Mouse (Mus musculus): ENCODE measurements around the gene Mga. TPM values are rescaled to one million over a fixed set of nuclear protein-coding genes. Genes with fewer than 3 reads are reported as not detected.
A peak's percentile ranks its signal among the peaks of the same experiment; 100 is the strongest.

The Mga gene
- total RNA-seq, 2 experiments from 2014 or later: 71.8 to 77.0 TPM

- no peak for TF ChIP-seq CTCF (IDR thresholded peaks at IDR 0.05)
- Histone ChIP-seq H3K4me3 (no peak overlapping the region), H3K27ac (no peak overlapping the region)
- no peak for DNase-seq (ENCODE audit: extremely low spot score in 1 of 2, low spot score in 2 of 2)
- intact Hi-C loops (cut with DNase I): no loop called here
These were observed 19.0 kb downstream of the Mga start for GRCm38 (mm10) chr2:119916007-119916406.

GRCm38 (mm10) chr2:119917631-119918369, 20.8 kb downstream of the Mga start:
- Histone ChIP-seq H3K27ac (no peak overlapping the region), H3K4me3 (no peak overlapping the region)
- no peak for DNase-seq (ENCODE audit: extremely low spot score in 1 of 2, low spot score in 2 of 2)
- no peak; the same call in 1 of the 2 replicates for TF ChIP-seq CTCF (IDR thresholded peaks at IDR 0.05)
- intact Hi-C loops (cut with DNase I): no loop called here

- intact Hi-C loops (cut with DNase I): loop anchor here (1.0 to 5.0 kb wide), 3 partner anchors 41 to 202 kb away; no protein-coding TSS in a partner anchor
- Histone ChIP-seq H3K27ac (no peak overlapping the region), H3K4me3 (no peak overlapping the region)
- TF ChIP-seq CTCF (IDR thresholded peaks at IDR 0.05): peak; percentile 74
- no peak for DNase-seq (ENCODE audit: extremely low spot score in 1 of 2, low spot score in 2 of 2)
These were observed 73.5 kb downstream of the Mga start for GRCm38 (mm10) chr2:119970571-119970970.

GRCm38 (mm10) chr2:119971316-119971715, 74.3 kb downstream of the Mga start:
- TF ChIP-seq CTCF (IDR thresholded peaks at IDR 0.05): no peak
- Histone ChIP-seq H3K27ac (no peak overlapping the region; the same call in 1 of the 2 replicates), H3K4me3 (no peak overlapping the region)
- intact Hi-C loops (cut with DNase I): loop anchor here (5.0 kb wide), 2 partner anchors 101 to 201 kb away; no protein-coding TSS in a partner anchor
- DNase-seq (ENCODE audit: extremely low spot score in 1 of 2, low spot score in 2 of 2): no peak

GRCm38 (mm10) chr2:119971837-119972536, 75.0 kb downstream of the Mga start:
- peak; percentile 43 for TF ChIP-seq CTCF (IDR thresholded peaks at IDR 0.05)
- intact Hi-C loops (cut with DNase I): loop anchor here (2.0 to 5.0 kb wide), 3 partner anchors 23 to 200 kb away; no protein-coding TSS in a partner anchor
- H3K27ac ChIP-seq: peak overlapping the region; percentile 92

GRCm38 (mm10) chr2:119972537-119972879, 75.5 kb downstream of the Mga start, which contains the start of gene Mapkbp1:
TSS of gene Mapkbp1 (plus strand) at chr2:119972699.
- H3K27ac ChIP-seq: peak within 1 kb of the TSS; percentile 92
- intact Hi-C loops (cut with DNase I): loop anchor here (2.0 to 5.0 kb wide), 3 partner anchors 22 to 200 kb away; no protein-coding TSS in a partner anchor
- no peak for DNase-seq (ENCODE audit: extremely low spot score in 1 of 2, low spot score in 2 of 2)
- no peak for TF ChIP-seq CTCF (IDR thresholded peaks at IDR 0.05)
- H3K4me3 ChIP-seq: peak within 1 kb of the TSS; percentile 65

More at GRCm38 (mm10) chr2:119971837-119972536, 75.0 kb downstream of the Mga start:
- peak overlapping the region; percentile 65 for H3K4me3 ChIP-seq
- peak; percentile 96 to 97 for DNase-seq (ENCODE audit: extremely low spot score in 1 of 2, low spot score in 2 of 2)

- DNase-seq (ENCODE audit: extremely low spot score in 1 of 2, low spot score in 2 of 2): no peak
- Histone ChIP-seq H3K27ac (no peak overlapping the region), H3K4me3 (no peak overlapping the region)
- no peak for TF ChIP-seq CTCF (IDR thresholded peaks at IDR 0.05)
- intact Hi-C loops (cut with DNase I): no loop called here
These were observed 83.4 kb downstream of the Mga start for GRCm38 (mm10) chr2:119980343-119980986.

- DNase-seq (ENCODE audit: extremely low spot score in 1 of 2, low spot score in 2 of 2): no peak
- no peak for TF ChIP-seq CTCF (IDR thresholded peaks at IDR 0.05)
- intact Hi-C loops (cut with DNase I): no loop called here
- Histone ChIP-seq H3K27ac (no peak overlapping the region), H3K4me3 (no peak overlapping the region)
These were observed 84.6 kb downstream of the Mga start for GRCm38 (mm10) chr2:119981631-119982030.

- H3K4me3 ChIP-seq: no peak overlapping the region
- no peak for DNase-seq (ENCODE audit: extremely low spot score in 1 of 2, low spot score in 2 of 2)
- H3K27ac ChIP-seq: no peak overlapping the region
- no peak for TF ChIP-seq CTCF (IDR thresholded peaks at IDR 0.05)
- intact Hi-C loops (cut with DNase I): no loop called here
These were observed 88.8 kb downstream of the Mga start for GRCm38 (mm10) chr2:119985871-119986270.

GRCm38 (mm10) chr2:119986369-119986768, 89.3 kb downstream of the Mga start:
- intact Hi-C loops (cut with DNase I): no loop called here
- no peak overlapping the region for H3K4me3 ChIP-seq
- no peak for TF ChIP-seq CTCF (IDR thresholded peaks at IDR 0.05)
- DNase-seq (ENCODE audit: extremely low spot score in 1 of 2, low spot score in 2 of 2): no peak
- H3K27ac ChIP-seq: no peak overlapping the region

- Histone ChIP-seq H3K4me3 (no peak overlapping the region), H3K27ac (no peak overlapping the region)
- TF ChIP-seq CTCF (IDR thresholded peaks at IDR 0.05): no peak
- no peak for DNase-seq (ENCODE audit: extremely low spot score in 1 of 2, low spot score in 2 of 2)
- intact Hi-C loops (cut with DNase I): no loop called here
These were observed 90.4 kb downstream of the Mga start for GRCm38 (mm10) chr2:119987441-119987840.

GRCm38 (mm10) chr2:119988952-119989351, 91.9 kb downstream of the Mga start:
- no peak for DNase-seq (ENCODE audit: extremely low spot score in 1 of 2, low spot score in 2 of 2)
- H3K4me3 ChIP-seq: no peak overlapping the region
- no peak overlapping the region for H3K27ac ChIP-seq
- intact Hi-C loops (cut with DNase I): no loop called here
- no peak for TF ChIP-seq CTCF (IDR thresholded peaks at IDR 0.05)
